Mouse (Mus musculus) E14TG2a.4 (cell line): ENCODE results near the gene Doc2b.
A peak's percentile ranks its signal among the peaks of the same experiment; 100 is the strongest.

Source experiments
- H3K27me3 ChIP-seq: 2 replicates; pipeline ENCODE4 v1.6.1; 2014; ENCODE audit warnings: low read length, control low read depth; ENCODE audit not compliant: insufficient read depth
- H3K36me3 ChIP-seq: 2 replicates; pipeline ENCODE4 v1.6.1; 2014; ENCODE audit warnings: low read length, control low read depth; ENCODE audit not compliant: insufficient read depth
- H3K4me1 ChIP-seq: replicated peaks from 2 replicates; pipeline ENCODE4 v1.6.1; 2014; ENCODE audit warnings: low read depth, low read length, control low read depth
- H3K4me3 ChIP-seq: replicated peaks from 2 replicates; pipeline ENCODE4 v1.5.1; 2014; ENCODE audit warnings: mild to moderate bottlenecking, low read length
- H3K9me3 ChIP-seq: 2 replicates; pipeline ENCODE4 v1.6.1; 2014; ENCODE audit warnings: low read length, control low read depth
- CTCF ChIP-seq: conservative IDR thresholded peaks from 2 replicates; pipeline ENCODE4 v1.5.1; 2014; ENCODE audit warnings: low read length
- NANOG ChIP-seq: IDR thresholded peaks from 2 replicates; pipeline ENCODE4 v1.6.1; 2014; ENCODE audit warnings: borderline replicate concordance, low read length, mixed read lengths
- POU5F1 ChIP-seq: IDR thresholded peaks from 2 replicates; pipeline ENCODE4 v1.6.1; 2014; ENCODE audit warnings: low read length, borderline replicate concordance

Gene Doc2b

GRCm38 (mm10) chr11:75830386-75830785 lies 34.5 kb upstream of the Doc2b start:
- TF ChIP-seq NANOG (no peak), POU5F1 (no peak), CTCF (no peak)
- H3K4me3 ChIP-seq = no peak overlapping the region
- no peaks in the 10 kb centered on the region for H3K36me3 ChIP-seq
- H3K27me3 ChIP-seq = peaks cover 15% of the 10 kb centered on the region; the same call in 1 of the 2 replicates
- H3K9me3 ChIP-seq = no peaks in the 10 kb centered on the region
- peaks cover 46% of the 10 kb centered on the region for H3K4me1 ChIP-seq

GRCm38 (mm10) chr11:75827414-75827813 lies 31.6 kb upstream of the Doc2b start:
- Histone ChIP-seq H3K4me1 (peaks cover 18% of the 10 kb centered on the region), H3K9me3 (no peaks in the 10 kb centered on the region), H3K4me3 (0 out of 2 replicates have a peak overlapping the region, but pooled peaks have one; percentile 10), H3K36me3 (no peaks in the 10 kb centered on the region), H3K27me3 (peaks cover 22% of the 10 kb centered on the region)
- TF ChIP-seq CTCF (no peak), POU5F1 (no peak), NANOG (no peak)

GRCm38 (mm10) chr11:75823506-75823905 lies 27.7 kb upstream of the Doc2b start:
- H3K9me3 ChIP-seq = no peaks in the 10 kb centered on the region
- TF ChIP-seq POU5F1 = no peak
- TF ChIP-seq CTCF = no peak
- TF ChIP-seq NANOG = no peak

DNA sequence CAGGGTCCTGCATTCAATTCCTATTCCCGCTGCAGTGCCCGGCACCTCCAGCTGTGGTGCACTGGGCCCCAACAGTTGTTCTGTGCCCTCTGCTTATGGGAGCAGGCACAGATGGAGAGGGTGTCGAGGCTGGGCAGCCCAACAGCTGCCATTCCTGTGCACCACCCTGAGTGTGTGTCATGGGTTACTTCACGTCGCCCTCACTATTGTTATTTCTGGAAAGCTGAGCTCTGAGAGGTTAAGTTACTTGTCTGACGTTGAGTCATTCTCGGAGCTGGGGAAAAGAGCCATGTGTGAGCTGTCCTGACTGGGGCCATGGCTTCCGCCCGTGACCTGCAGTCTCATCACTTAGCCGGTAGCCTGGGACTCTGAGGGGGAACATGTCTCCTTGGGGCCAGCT lies 17.2 kb upstream of the Doc2b start:
- TF ChIP-seq NANOG (no peak), CTCF (no peak), POU5F1 (no peak)
- Histone ChIP-seq H3K27me3 (peaks cover 20% of the 10 kb centered on the region), H3K9me3 (no peaks in the 10 kb centered on the region), H3K4me1 (peaks cover 9% of the 10 kb centered on the region), H3K4me3 (no peak overlapping the region), H3K36me3 (no peaks in the 10 kb centered on the region)

More at GRCm38 (mm10) chr11:75823506-75823905, 27.7 kb upstream of the Doc2b start:
- no peak overlapping the region for H3K4me3 ChIP-seq
- peaks cover 16% of the 10 kb centered on the region for H3K4me1 ChIP-seq
- no peaks in the 10 kb centered on the region for H3K36me3 ChIP-seq
- peaks cover 42% of the 10 kb centered on the region for H3K27me3 ChIP-seq

- Histone ChIP-seq H3K36me3 (no peaks in the 10 kb centered on the region), H3K4me1 (peaks cover 3% of the 10 kb centered on the region), H3K27me3 (peaks cover 16% of the 10 kb centered on the region), H3K4me3 (no peak overlapping the region), H3K9me3 (no peaks in the 10 kb centered on the region)
- TF ChIP-seq POU5F1 (no peak), CTCF (no peak), NANOG (no peak)
Measured at GRCm38 (mm10) chr11:75811900-75812299, 16.1 kb upstream of the Doc2b start.

GRCm38 (mm10) chr11:75810526-75810925 lies 14.7 kb upstream of the Doc2b start:
- Histone ChIP-seq H3K36me3 (no peaks in the 10 kb centered on the region), H3K4me1 (peaks cover 13% of the 10 kb centered on the region; the same call in 1 of the 2 replicates), H3K27me3 (peaks cover 10% of the 10 kb centered on the region), H3K9me3 (no peaks in the 10 kb centered on the region), H3K4me3 (no peak overlapping the region)
- no peak for TF ChIP-seq POU5F1
- no peak for TF ChIP-seq NANOG
- no peak for TF ChIP-seq CTCF

DNA sequence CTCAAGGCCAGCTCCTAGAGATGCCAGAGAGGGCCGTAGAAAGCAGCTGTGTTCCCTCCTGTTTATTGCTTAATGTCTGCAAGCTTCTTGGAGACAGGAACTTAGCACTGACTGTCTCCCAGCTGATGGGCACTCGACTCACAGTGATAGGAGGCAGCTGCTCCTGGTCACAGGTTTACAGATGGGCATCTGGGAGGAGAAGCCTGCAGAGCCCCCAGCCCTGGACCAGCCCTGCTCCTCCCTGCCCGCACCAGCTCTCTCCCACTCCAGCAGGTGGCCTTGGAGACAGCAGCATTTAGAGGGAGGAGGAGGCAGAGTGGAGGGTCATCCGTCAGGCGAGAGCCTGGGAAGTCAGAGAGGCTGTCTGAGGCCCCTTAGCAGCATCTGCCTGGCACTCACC lies 11.6 kb upstream of the Doc2b start:
- TF ChIP-seq POU5F1 = no peak
- TF ChIP-seq CTCF = no peak
- no peak for TF ChIP-seq NANOG
- peaks cover 26% of the 10 kb centered on the region for H3K4me1 ChIP-seq
- no peaks in the 10 kb centered on the region for H3K36me3 ChIP-seq
- no peaks in the 10 kb centered on the region for H3K9me3 ChIP-seq
- no peak overlapping the region for H3K4me3 ChIP-seq
- H3K27me3 ChIP-seq = peaks cover 2% of the 10 kb centered on the region; the same call in 1 of the 2 replicates

DNA sequence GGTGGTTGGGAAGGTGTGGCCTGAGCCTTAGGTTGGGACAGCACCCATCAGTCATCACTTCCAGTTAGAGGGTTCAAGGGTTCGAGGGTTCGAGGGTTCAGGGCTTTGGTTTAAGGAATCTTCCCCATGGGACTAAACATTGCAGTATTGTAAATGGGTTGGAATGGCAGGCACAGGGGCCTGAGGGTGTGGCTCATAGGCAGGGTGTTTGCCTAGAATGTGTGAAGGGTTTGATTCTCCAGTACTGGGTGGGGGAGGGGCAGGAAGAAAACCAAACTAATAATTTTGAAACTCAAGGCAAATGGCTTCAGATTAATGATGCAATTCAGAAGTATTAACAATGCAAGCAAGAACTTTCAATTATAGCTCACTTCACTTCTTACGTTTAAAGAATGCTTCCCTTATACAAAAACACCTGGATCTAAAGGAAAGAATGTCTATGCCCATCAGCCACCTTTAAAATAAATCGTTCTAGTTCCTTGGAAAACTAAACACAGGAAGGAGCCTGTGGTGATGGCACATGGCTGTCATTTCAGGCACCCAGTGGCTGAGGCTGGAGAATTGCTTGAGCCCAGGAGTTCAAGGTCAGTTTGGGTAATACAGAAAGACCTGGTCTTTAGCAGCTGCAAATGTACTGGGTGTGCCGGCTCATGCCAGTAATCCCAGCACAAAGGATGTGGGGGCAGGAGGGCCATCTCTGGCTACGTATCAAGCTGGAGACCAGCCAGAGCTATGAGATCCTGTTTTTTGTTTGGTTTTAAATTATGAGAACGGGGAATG lies 6.1 kb upstream of the Doc2b start:
- no peaks in the 10 kb centered on the region for H3K36me3 ChIP-seq
- 0 out of 2 replicates have a peak overlapping the region, but pooled peaks have one; percentile 1 for H3K4me3 ChIP-seq
- no peaks in the 10 kb centered on the region for H3K9me3 ChIP-seq
- peaks cover 38% of the 10 kb centered on the region for H3K27me3 ChIP-seq
- TF ChIP-seq POU5F1 (no peak), NANOG (peak; percentile 32; the same call in 1 of the 2 replicates), CTCF (no peak)
- peaks cover 60% of the 10 kb centered on the region for H3K4me1 ChIP-seq

- Histone ChIP-seq H3K4me1 (peaks cover 55% of the 10 kb centered on the region), H3K27me3 (peaks cover 42% of the 10 kb centered on the region)
- TF ChIP-seq NANOG (no peak), CTCF (no peak), POU5F1 (no peak)
Measured at GRCm38 (mm10) chr11:75801369-75801768, 5.5 kb upstream of the Doc2b start.

More at GRCm38 (mm10) chr11:75801369-75801768, 5.5 kb upstream of the Doc2b start:
- Histone ChIP-seq H3K9me3 (no peaks in the 10 kb centered on the region), H3K36me3 (no peaks in the 10 kb centered on the region), H3K4me3 (peak overlapping the region; percentile 1; the same call in 1 of the 2 replicates)
